Mouse (Mus musculus): ENCODE data around the gene Rnf133.

Gene Rnf133

DNA sequence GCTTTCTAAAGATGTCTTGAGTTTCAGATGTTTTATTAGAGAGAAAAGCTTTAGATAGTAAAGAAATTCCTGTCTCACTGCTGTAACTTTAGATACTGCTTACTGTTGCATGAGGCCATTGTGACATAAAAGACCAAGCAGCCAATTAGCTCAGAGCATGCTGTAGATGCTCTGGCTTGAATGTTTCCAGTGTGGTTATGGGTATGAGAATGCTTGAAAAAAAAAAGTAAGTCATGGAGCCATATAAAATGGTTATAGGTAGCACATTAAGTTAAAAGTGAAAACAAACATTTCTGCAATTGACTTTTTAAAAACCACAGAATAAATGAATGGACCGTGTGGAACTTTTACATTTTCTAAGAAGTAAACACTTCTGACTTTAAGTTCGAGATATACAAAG is at the start of gene Rnf133:
Gene Rnf133, minus strand, starts transcription at position 101 of the 400 bp plus-strand sequence.
- DNase-seq (ENCODE audit: low spot score), result no peak

DNA sequence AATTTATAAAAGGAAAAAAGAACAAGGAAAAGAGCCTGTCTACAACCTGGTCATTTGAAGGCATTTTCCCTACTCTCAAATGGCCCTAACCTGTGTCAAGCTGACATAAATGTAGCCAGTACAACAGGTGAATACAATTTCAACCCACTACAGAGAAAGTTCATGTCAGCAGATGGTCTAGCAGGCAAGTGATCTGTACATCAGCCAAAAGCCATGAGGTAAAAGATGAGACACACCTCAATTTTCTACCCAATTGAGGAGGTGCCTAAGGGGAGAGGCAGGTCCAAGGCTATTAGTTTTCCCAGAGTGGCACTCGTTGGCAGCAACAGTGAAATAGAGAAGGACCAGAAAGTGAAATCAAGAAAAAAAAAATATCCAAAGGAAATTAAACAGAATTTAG is 28.1 kb upstream of the Rnf133 start:
- DNase-seq (ENCODE audit: low spot score), result no peak

DNA sequence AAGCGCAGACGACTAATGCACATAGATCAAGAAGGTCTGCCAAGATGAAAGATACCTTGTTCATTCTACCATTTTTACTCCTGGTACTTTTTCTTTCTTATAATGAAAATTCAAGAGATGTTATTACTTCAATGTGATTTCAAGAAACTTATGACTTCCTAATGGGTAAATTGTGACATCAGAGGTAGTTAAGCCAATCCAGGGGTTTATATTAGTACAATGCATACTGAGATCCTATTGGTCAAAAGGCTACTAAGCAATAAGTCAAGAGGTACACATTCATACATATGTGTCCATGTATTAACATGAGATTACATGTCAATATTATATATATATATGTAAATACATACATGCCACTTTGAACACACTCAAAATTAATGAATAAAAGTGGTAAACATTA is 4.9 kb upstream of the Rnf133 start, which contains the start of gene Rnf148:
Gene Rnf148, minus strand, starts transcription at position 101 of the 400 bp plus-strand sequence.
- DNase-seq (ENCODE audit: low spot score), result no peak

DNA sequence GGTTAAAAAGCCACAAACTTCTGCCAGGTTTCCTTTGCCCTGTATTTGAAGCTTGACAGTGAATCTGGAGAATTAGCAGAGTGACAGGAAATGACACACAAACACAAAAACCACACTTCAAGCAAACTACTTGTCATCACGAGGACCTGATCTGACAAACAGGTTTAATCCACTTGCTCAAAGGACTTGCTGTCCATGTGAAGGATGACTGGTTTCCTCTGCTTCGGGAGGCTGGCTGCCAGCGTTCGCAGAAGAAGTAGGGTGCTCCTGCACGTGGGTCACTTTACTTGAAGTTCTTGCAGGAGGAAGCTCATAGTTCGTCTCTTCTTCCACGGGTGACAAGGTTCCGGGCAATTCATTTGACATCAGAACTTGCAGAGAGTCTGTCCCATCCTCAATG is 1.4 kb downstream of the Rnf133 start:
- no peak for DNase-seq (ENCODE audit: low spot score)

DNA sequence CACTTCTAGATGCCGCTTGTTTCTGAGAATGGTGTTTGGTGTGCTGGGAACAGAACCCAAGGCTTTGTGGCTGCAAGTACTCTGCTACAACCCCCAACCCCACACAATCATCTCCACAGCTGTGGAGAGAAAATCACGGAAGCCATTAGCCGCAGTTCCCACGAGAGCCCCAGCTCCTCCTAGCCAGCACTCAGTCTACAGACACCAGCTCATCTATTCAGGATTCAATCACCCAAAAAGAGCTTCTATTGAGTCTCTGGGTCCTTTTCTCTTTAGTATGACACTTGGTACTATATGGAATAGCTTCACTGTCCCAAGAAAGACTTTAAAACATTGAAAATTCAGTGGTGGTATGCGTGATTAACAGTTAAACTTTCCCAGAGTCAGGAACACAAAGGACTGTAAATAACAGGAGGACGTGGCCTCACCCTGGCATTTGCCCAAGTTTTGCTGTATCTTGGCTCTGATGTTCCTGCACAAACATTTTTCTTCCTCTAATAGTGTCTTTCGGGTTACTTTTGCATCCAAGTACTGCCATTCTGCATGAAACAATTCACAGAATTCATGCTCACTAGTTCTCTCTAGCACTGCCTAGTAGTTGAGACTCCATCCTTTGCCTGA is 2.4 kb downstream of the Rnf133 start:
- DNase-seq (ENCODE audit: low spot score), result no peak

DNA sequence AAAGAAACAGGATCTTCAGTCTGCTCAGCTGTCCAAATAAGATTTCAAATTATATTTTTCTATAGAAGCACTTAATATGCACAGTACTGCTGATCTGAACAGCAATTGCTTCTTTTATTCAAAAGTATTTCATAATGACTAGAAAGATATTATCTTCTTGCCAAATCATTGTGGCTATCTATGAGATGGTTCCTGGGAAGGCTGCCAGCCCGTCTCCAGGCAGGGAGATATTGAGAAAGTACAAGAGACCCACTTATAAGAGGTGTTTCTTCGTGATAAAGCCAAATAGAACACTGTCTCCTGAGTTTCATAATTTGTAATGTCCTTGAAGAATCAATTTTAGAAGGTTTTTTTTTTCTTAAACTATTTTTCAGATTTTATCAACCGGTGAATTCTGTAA is 13.0 kb downstream of the Rnf133 start:
- no peak for DNase-seq (ENCODE audit: low spot score)

DNA sequence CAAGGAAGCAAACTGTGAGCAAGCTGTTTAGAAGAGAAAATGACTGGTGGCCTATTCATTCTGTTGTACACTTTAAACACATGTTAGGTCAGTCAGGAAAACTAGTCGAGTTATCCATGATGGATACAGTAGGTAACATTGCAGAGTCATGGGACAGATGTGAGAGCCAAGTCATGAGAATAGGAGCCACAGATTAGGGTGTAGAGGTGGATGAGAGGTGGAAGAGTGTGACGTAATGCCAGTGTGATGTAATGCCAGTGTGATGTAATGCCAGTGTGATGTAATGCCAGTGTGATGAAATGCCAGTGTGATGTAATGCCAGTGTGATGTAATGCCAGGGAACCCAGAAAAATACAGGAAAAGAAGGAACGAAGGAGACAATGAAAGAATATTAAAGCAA is 14.9 kb downstream of the Rnf133 start:
- DNase-seq (ENCODE audit: low spot score), result no peak

DNA sequence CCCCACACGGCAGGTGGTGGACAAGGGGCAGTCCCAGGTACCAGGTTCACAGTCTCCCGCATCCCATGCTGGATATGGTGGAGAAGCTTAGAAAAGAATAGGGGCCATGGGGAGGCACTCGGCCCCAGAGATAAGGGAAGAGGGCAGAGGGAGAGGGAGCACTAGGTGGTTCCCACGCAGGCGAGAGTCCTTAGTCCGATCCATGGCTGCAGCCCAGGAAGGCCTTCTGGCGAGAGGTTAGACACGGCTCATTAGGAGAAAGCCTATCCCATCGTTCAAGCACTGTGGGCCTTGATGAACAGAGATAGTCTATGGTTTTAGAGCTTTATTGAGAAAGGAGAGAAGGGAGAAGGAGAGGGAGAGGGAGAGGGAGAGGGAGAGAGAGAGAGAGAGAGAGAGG is 16.1 kb downstream of the Rnf133 start:
- DNase-seq (ENCODE audit: low spot score), result no peak

DNA sequence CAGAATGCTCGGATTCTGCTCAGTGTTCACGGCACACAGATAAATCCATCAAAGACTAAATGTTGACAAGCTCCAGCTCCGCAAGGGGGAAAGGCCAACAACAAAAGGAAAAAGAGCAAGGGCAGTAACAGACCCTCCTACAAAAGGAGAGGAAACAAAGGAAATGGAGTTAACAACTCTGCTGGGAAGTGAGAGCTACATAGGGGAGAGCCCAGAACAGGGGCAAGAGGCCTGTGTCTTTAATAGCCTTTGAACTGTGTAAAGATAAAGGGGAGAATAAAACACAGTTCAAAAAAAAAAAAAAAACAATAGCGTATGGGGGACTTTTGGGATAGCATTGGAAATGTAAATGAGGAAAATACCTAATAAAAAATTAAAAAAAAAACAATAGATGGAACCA is 19.6 kb downstream of the Rnf133 start:
- no peak for DNase-seq (ENCODE audit: low spot score)
